Mouse (Mus musculus): ENCODE data around the gene Mrps10.
"Not testable (repeated sequence)": the region's sequence is repeated elsewhere in the genome, so short reads cannot be mapped to it uniquely, and the experiment has no call there.

Mrps10 gene

DNA sequence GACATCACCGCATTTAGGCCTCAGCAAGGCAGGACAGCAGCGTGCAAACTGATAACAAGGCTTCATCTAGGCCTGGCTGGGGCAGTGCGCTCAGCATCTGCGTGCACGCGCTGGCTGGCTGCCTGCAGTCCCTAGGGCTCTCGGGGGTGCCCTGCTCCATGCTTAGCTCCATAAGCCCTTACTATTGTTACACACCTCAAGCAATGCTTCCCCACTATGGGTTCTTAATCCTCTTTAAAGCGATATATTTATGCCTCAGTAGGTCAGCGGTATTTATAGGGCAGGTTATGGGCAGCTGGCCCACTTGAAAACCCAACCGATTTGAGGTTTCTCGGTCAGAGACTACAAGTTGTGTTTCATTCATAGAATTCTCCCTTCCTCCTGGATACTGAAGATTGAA is 13.2 kb downstream of the Mrps10 start:
- no peak for DNase-seq (ENCODE audit: low read depth, low spot score)

- DNase-seq (ENCODE audit: low read depth, low spot score): no peak
These were observed 14.6 kb downstream of the Mrps10 start for GRCm38 (mm10) chr17:47383266-47383665.

- DNase-seq (ENCODE audit: low read depth, low spot score): no peak
These were observed 15.4 kb downstream of the Mrps10 start for GRCm38 (mm10) chr17:47384064-47384463.

- DNase-seq (ENCODE audit: low read depth, low spot score): no peak
These were observed 16.5 kb downstream of the Mrps10 start, which contains the start of gene Guca1b for GRCm38 (mm10) chr17:47385145-47385544. Guca1b (plus strand) TSS chr17:47385393.

GRCm38 (mm10) chr17:47386649-47387048 is 18.0 kb downstream of the Mrps10 start:
- DNase-seq (ENCODE audit: low read depth, low spot score): no peak

- DNase-seq (ENCODE audit: low read depth, low spot score): no peak
These were observed 25.7 kb downstream of the Mrps10 start for GRCm38 (mm10) chr17:47394223-47394869.

DNA sequence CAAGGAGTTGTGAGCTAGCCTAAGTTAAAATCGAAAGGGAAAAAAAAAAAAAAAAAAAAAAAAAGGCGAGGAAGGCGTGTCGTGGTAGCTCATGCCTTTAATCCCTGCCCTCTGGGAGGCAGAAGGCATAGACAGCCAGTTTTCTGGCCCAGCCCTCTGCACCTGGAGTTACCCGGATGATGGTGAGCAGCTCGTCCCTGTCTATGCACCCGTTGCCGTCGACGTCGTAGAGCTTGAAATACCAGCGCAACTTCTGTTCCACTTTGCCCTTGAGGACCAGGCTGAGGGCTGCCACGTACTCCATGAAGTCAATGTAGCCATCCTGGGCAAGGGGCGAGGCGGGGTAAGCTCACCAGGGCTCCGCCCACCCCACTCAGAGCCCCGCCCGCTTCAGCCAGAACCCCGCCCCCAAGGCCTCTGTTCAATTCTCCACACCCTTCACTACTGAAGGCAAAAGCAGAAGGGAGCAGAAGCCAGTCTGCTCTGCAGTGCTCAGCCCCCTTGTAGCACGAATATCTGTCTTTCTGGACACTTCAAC is 26.8 kb downstream of the Mrps10 start:
- no peak for DNase-seq (ENCODE audit: low read depth, low spot score)

DNA sequence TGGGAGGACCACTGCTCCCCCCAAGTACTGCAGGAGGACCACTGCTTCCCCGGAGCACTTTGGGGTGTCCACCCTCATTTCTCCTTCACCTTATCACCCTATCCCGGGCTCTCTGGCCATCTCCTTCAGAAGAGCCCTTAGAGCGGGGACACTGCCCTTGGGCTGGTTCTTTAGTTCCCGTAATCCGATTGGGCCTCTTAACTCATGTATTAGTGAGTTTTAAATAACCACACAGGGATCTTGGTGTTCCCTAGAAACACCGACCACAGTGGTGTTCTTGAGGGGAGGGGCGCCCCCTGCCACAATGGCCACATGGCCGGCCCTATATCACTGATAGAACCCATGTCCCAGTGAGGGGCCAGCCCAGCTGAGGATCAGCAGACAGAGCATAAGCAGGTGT is 30.4 kb downstream of the Mrps10 start:
- no peak for DNase-seq (ENCODE audit: low read depth, low spot score)

DNA sequence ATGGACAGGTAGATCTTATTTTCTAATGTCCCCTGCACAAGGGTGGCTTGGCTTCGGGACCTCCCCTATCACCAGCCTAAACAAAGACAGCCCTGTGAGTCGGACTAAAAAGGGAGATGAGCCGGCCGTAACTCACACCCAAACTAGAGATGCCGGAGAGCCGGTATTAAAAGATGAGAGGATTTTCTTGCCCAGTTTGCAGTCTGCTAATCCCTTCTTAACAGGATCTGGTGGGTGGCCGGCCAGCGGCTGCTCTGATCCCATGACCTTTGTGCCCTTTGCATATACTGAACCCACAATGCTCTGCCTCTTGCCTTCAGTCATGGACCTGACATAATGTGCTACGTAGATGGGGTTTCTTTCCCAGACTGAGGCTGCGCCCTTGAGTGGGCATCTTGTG is 31.8 kb downstream of the Mrps10 start, which contains the start of gene Guca1a:
Guca1a (minus strand) TSS at position 134 of the 400 bp plus-strand sequence.
- no peak for DNase-seq (ENCODE audit: low read depth, low spot score)

GRCm38 (mm10) chr17:47407717-47408557 is 39.2 kb downstream of the Mrps10 start:
- DNase-seq (ENCODE audit: low read depth, low spot score): no peak

GRCm38 (mm10) chr17:47408558-47408898 is 39.8 kb downstream of the Mrps10 start:
- DNase-seq (ENCODE audit: low read depth, low spot score): no peak

DNA sequence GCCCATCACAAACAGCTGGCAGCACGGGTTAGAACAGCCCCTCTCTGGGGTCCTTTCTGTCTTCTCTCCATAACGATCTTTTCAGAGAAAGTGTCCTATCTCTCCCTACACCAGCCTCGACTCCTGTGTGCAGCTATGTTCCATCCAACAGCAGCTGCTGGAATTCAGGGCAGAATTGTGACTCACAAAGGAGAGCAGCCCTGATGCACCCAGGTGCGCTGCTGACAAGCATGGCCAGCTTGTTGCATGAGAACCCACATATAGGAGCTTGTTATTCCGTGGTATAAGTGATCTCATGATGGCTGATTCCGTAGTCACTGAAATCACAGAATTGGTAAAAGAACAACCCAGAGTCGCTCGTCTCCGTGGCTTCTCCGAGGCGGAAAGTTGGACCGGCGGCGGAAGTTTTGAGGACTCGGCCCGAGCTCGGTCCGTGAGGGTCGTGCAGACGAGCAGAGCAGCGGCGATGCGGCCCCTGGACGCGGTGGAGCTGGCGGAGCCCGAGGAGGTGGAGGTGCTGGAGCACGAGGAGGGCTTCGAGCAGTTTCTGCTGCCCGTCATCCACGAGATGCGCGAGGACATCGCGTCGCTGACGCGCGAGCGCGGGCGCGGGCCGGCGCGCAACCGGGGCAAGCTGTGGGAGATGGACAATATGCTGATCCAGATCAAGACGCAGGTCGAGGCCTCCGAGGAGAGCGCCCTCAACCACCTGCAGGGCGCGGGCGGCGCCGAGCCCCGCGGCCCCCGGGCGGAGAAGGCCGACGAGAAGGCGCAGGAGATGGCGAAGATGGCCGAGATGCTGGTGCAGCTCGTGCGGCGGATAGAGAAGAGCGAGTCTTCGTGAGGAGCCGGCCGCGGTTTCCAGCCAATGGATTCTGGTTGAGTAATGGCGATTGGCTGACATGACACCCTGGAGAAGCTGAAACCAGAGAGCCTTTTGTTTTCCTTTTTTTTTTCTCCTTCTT is 41.5 kb downstream of the Mrps10 start:
- DNase-seq (ENCODE audit: low read depth, low spot score): not testable (repeated sequence)

DNA sequence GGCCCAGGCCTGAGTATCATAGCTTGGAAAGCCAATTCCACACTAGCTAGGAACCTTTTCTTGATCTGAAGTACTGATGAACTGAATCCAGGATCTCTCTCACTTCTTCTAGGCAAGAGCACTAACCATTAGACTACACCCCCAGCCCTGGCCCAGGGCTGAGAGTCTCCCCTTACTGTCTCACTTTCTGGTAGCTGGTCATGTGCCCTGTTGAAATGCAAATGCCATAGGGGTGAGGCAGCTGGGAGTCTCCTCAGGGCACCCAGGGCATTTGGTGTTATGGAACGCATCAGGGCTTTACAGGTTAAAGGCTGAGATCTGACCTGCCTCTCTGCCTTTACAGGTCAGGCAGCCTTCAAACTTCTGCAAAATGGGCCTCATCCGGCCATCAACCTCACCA is 51.5 kb downstream of the Mrps10 start:
- no peak for DNase-seq (ENCODE audit: low read depth, low spot score)

- DNase-seq (ENCODE audit: low read depth, low spot score): no peak
These were observed 52.9 kb downstream of the Mrps10 start for GRCm38 (mm10) chr17:47421566-47421965.

GRCm38 (mm10) chr17:47422616-47423015 is 53.9 kb downstream of the Mrps10 start:
- DNase-seq (ENCODE audit: low read depth, low spot score): not testable (repeated sequence)

- DNase-seq (ENCODE audit: low read depth, low spot score): no peak
These were observed 55.5 kb downstream of the Mrps10 start for GRCm38 (mm10) chr17:47424186-47424585.

DNA sequence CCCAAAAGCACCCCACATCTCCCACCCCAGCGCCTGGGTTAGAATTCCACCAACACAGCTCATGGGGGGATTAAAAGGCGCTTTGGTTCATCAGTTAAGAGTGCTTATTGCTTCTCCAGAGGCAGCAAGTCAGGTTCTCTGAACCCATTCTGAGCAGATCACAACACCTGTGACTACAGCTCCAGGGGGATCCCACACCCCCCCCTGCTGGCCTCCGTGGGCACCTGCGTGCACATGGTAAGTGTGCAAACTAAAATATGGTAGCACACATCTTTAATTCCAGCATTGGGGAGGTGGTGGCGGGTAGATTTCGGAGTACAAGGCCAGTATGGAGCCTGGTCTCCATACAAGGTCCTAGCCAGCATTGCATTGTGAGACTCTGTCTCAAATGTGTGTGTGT is 58.6 kb downstream of the Mrps10 start:
- no peak for DNase-seq (ENCODE audit: low read depth, low spot score)

- no peak for DNase-seq (ENCODE audit: low read depth, low spot score)
These were observed 60.2 kb downstream of the Mrps10 start for GRCm38 (mm10) chr17:47428831-47429304.

DNA sequence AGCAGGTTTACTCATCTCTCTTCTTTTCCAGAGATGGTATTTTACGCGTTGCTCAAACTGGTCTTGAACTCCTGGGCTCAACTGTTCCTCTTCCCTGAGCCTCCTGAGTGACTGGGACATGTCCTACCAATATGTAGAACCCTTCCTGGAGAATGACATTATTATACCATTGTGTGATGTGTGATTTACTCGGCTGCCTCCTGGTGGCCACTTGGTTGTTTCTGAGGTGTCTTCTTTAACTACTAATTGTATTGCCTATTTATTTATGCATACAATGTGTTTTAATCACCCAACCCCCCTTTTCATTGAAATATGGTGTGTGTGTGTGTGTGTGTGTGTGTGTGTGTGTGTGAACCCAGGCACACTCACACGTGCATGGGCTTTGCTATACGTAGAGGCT is 62.1 kb downstream of the Mrps10 start:
- DNase-seq (ENCODE audit: low read depth, low spot score): no peak

All from brain, embryonic 18.5 days (tissue).